Mouse (Mus musculus) bone marrow, adult 2 months (tissue): Measurements from ENCODE around the gene Tbc1d22b. TPM values are rescaled to one million over a fixed set of nuclear protein-coding genes. Genes with fewer than 3 reads are reported as not detected.
A peak's percentile ranks its signal among the peaks of the same experiment; 100 is the strongest.

Experiments
- H3K27ac ChIP-seq: fragments of 200-500 bp; 2 replicates; pipeline ENCODE4 v1.5.1; 2012; ENCODE audit warnings: low read depth, mild to moderate bottlenecking, control low read depth, inconsistent platforms, low read length; ENCODE audit not compliant: control insufficient read depth, poor library complexity, insufficient read depth
- H3K4me1 ChIP-seq: fragments of 200-500 bp; 2 replicates; pipeline ENCODE4 v1.6.1; 2011; ENCODE audit warnings: low read length; ENCODE audit not compliant: control insufficient read depth, insufficient read depth
- H3K4me3 ChIP-seq: fragments of 200-500 bp; replicated peaks from 2 replicates; pipeline ENCODE3; 2011; ENCODE audit warnings: mild to moderate bottlenecking, low read depth, low read length, control low read depth; ENCODE audit not compliant: control insufficient read depth
- CTCF ChIP-seq: fragments of 200-500 bp; IDR thresholded peaks from 2 replicates; pipeline ENCODE4 v1.5.1; 2011; ENCODE audit warnings: low read length, control low read depth; ENCODE audit not compliant: control insufficient read depth, insufficient read depth
- POLR2A ChIP-seq: fragments of 200-500 bp; IDR thresholded peaks from 2 replicates; pipeline ENCODE4 v1.6.1; 2011; ENCODE audit warnings: low read depth, mild to moderate bottlenecking, control low read depth, low read length, borderline replicate concordance; ENCODE audit not compliant: control insufficient read depth
- WGBS: fragments of 180-500 bp; shearing (Covaris S2); methylation state at CpG from one replicate; pipeline ENCODE4 v1.1.7; 2018; 5-methylcytosine and 5-hydroxymethylcytosine counted together
- polyA plus RNA-seq: library from polyadenylated mRNA; stranded (reverse); fragments of >200 nt; gene quantifications from 2 replicates; pipeline ENCODE4 v1.2.4, GENCODE M21; 2011; ENCODE audit warnings: low replicate concordance; ENCODE audit not compliant: missing spikeins, insufficient read depth, insufficient read length

Tbc1d22b gene
- polyA plus RNA-seq, 1 experiment, result 9.9 TPM

GRCm38 (mm10) chr17:29632312-29632711 lies 82.7 kb downstream of the Tbc1d22b start:
- TF ChIP-seq POLR2A (no peak), CTCF (no peak)
- Histone ChIP-seq H3K4me3 (no peak overlapping the region), H3K4me1 (peaks cover 3% of the 10 kb centered on the region; the same call in 1 of the 2 replicates), H3K27ac (no peak overlapping the region)
- 93% methylated on average over 11 of the region's 11 CpGs for WGBS

GRCm38 (mm10) chr17:29635492-29635891 lies 85.9 kb downstream of the Tbc1d22b start:
- WGBS, result 89% methylated on average over 8 of the region's 8 CpGs
- no peak for TF ChIP-seq POLR2A
- TF ChIP-seq CTCF, result no peak
- no peak overlapping the region for H3K27ac ChIP-seq
- H3K4me3 ChIP-seq, result no peak overlapping the region
- peaks cover 3% of the 10 kb centered on the region; the same call in 1 of the 2 replicates for H3K4me1 ChIP-seq

GRCm38 (mm10) chr17:29636118-29636517 lies 86.5 kb downstream of the Tbc1d22b start:
- 55% methylated on average over 5 of the region's 5 CpGs for WGBS
- Histone ChIP-seq H3K4me1 (peaks cover 3% of the 10 kb centered on the region; the same call in 1 of the 2 replicates), H3K27ac (no peak overlapping the region), H3K4me3 (no peak overlapping the region)
- no peak for TF ChIP-seq POLR2A
- TF ChIP-seq CTCF, result peak; percentile 85

- no peak overlapping the region for H3K4me3 ChIP-seq
- TF ChIP-seq POLR2A, result no peak
- no peak for TF ChIP-seq CTCF
- H3K27ac ChIP-seq, result peak overlapping the region; percentile 39; the same call in 1 of the 2 replicates
- 81% methylated on average over 4 of the region's 4 CpGs for WGBS
- peaks cover 3% of the 10 kb centered on the region; the same call in 1 of the 2 replicates for H3K4me1 ChIP-seq
These were observed 87.8 kb downstream of the Tbc1d22b start for GRCm38 (mm10) chr17:29637377-29637776.

GRCm38 (mm10) chr17:29637895-29638294 lies 88.3 kb downstream of the Tbc1d22b start:
- peaks cover 3% of the 10 kb centered on the region; the same call in 1 of the 2 replicates for H3K4me1 ChIP-seq
- no peak overlapping the region for H3K27ac ChIP-seq
- H3K4me3 ChIP-seq, result no peak overlapping the region
- 52% methylated on average over 8 of the region's 8 CpGs for WGBS
- TF ChIP-seq POLR2A (no peak), CTCF (no peak)

- Histone ChIP-seq H3K27ac (no peak overlapping the region), H3K4me3 (no peak overlapping the region), H3K4me1 (peaks cover 3% of the 10 kb centered on the region; the same call in 1 of the 2 replicates)
- no peak for TF ChIP-seq CTCF
- no peak for TF ChIP-seq POLR2A
- WGBS, result 95% methylated on average over 11 of the region's 11 CpGs
These were observed 91.4 kb downstream of the Tbc1d22b start for GRCm38 (mm10) chr17:29640971-29641370.

GRCm38 (mm10) chr17:29642219-29642618 lies 92.6 kb downstream of the Tbc1d22b start:
- TF ChIP-seq CTCF (no peak), POLR2A (no peak)
- 96% methylated on average over 3 of the region's 3 CpGs for WGBS

More at GRCm38 (mm10) chr17:29642219-29642618, 92.6 kb downstream of the Tbc1d22b start:
- H3K4me3 ChIP-seq, result no peak overlapping the region
- H3K27ac ChIP-seq, result no peak overlapping the region
- peaks cover under 1% of the 10 kb centered on the region; the same call in 1 of the 2 replicates for H3K4me1 ChIP-seq

Other genes with a start within 250 kb of the Tbc1d22b start
- 71.5 and 171 TPM in 2 replicates for gene Pi16, start 232.1 kb upstream of the Tbc1d22b start, polyA plus RNA-seq
- gene Mtch1, start 201.9 kb upstream of the Tbc1d22b start, polyA plus RNA-seq, result 111 and 170 TPM in 2 replicates
- gene Fgd2, start 188.9 kb upstream of the Tbc1d22b start, polyA plus RNA-seq, result 25.2 and 41.8 TPM in 2 replicates
- 172 and 208 TPM in 2 replicates for gene Pim1, start 59.0 kb upstream of the Tbc1d22b start, polyA plus RNA-seq
- 0.65 TPM in 1 of 2 replicates, not detected in the other for gene Gm17657, start 147 bp upstream of the Tbc1d22b start, polyA plus RNA-seq
- gene Tmem217, start 2.6 kb downstream of the Tbc1d22b start, polyA plus RNA-seq, result not detected in 2 replicates
- gene Rnf8, start 65.0 kb downstream of the Tbc1d22b start, polyA plus RNA-seq, result 50.5 and 59.1 TPM in 2 replicates
- 5.5 and 6.4 TPM in 2 replicates for gene Gm28043, start 65.1 kb downstream of the Tbc1d22b start, polyA plus RNA-seq
- 49.8 and 90.6 TPM in 2 replicates for gene Cmtr1, start 110.8 kb downstream of the Tbc1d22b start, polyA plus RNA-seq
- gene Ccdc167, start 167.3 kb downstream of the Tbc1d22b start, polyA plus RNA-seq, result 24.2 and 28.3 TPM in 2 replicates